Mouse (Mus musculus): ENCODE results near the gene Snx29.

DNA sequence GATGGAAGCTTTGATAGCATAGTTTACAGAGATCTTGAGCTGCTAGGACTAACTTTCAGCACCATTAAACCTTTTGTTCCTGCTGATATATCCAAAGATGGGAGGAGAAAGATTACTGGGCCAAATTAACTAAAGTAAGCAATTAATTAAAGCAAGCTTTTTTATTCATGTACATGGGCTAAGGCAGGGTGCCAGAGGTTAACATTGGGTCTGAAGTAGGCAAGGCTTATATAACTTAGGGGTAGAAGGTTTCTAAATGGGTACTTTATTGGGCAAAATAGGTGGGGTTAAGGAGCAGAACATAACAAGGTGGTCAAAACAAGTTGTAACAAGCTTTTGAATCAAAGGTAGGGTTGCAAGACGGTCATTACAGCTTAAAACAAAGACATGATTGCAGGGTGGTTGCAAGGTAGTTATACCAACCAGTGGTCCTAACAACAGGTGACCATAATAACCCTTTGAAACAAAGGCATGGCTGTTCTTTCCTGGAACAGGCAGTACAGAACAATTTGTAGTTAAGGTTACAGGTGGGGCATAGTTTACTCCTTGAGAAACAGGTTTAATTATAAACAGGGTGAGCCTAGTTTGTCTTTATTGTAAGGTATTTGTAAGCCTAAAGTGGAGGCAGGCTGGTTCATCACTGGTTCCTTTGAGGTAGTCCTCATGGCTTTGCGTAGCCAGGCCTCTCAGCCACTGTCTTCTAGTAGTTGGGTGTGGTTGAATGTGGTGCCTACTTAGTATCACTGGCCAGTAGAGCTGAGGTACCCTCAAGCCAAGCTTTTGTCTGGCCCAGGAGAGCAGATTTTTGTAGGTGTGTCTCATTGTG, 182.2 kb downstream of the Snx29 start:
- TF ChIP-seq MAFK (IDR thresholded peaks at IDR 0.05; ENCODE audit: insufficient read depth, low read depth, low read length), result no peak
- no peak for TF ChIP-seq HCFC1 (IDR thresholded peaks at IDR 0.05; ENCODE audit: borderline replicate concordance, insufficient read depth, low read length)
- TF ChIP-seq CHD2 (IDR thresholded peaks at IDR 0.05; ENCODE audit: low read depth, low read length), result no peak
- no peak for TF ChIP-seq ZNF384 (IDR thresholded peaks at IDR 0.05; ENCODE audit: low read depth, low read length)
